Mouse (Mus musculus): ENCODE data around the gene Fam174a.

Fam174a gene

DNA sequence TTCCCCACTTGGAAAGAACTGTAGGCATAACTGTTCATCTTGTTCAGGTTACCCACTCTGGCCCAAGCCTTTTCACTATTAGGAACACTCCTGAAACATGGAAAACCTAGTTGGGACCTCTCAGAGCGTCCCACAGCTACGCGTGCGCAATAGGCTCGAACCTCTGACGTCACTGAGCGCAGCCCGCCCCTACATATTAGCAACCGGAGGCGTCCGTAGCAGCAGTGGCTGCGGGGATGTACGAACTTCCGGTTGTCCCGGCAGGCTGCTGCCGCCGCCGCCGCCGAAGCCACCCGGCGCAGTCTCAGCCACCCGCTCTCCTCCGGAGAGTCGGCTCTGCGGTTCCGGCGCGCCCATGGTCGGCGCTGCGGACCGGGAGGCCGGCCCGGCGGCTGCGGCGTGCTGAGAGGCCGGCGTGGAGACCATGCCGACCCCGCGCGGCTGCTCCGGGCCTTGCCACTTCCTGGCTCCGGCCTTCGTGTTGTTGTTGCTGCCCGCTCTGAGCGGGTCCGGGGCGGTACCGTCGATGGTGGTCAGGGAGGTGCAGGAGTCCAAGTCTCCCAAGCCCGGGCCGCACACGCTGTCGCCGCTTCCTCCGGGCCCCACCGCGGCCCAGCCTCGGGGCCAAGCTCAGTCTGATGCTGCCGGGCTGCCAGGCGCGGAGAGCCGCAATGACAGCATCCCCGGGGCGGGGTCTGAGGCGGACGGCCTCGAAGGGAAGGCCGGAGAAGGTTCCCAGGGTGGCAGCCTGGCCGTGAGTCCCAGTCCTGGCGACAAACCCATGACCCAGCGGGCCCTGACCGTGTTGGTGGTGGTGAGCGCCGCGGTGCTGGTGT lies at the start of gene Fam174a:
Gene Fam174a, plus strand, starts transcription at position 231 of the 836 bp plus-strand sequence.
- DNase-seq (ENCODE audit: low spot score in 2 of 2) = peak; percentile 89 to 95

DNA sequence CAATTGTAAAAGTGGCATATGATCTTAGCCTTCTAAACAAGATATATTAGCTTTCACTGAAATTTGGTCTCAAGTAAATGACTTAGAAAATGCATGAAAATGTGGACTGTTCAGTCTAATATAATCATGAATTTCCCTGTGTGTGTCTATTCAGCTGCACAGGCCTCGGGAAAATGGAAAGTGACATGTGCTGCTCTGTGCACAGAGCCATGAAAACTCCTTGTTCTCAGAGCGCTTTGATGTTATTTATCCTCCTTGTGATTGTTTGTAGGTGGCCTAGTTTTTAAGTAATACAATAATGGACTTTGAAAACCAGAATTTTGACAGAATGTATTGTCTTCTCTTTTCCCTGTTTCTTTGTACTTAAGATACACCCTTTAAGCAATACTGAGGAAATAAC lies 49.6 kb upstream of the Fam174a start:
- DNase-seq (ENCODE audit: low spot score in 2 of 2) = no peak

DNA sequence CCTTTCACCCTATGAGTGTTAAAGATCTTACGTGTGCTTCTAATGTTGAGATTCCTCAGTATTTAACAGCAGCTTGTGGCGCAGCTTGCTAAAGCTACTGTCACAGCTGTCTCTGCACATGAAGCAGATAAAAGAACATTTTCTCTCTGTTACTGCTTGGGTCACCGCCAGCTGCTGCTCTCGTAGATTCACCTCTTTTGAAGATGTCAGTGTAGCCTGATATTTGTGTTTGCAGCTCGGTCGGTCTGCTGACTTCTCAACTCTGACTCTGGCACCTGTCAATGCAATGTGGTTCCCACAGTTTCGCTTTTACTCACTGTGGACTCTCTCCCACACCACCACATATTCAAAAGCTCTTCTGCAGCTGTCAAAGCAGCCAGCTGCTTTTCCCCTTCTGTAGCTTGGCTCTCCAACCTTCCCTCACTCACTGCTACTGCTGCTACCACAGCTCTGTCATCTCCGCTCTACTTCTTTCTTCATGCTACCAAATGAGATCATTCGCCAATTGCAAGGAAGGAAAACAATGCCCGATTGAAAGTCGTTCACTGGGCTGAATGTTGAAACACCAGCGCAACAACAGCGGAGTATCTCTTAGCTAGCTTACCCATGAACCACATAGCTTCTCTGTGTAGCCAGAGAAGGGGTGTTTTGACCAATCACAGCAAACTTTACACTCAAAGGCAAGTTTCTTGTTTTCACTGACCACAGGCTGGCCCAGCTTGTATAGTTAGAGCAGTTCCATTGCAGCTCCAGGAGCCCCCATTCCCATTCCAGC lies 45.3 kb upstream of the Fam174a start:
- no peak for DNase-seq (ENCODE audit: low spot score in 2 of 2)

DNA sequence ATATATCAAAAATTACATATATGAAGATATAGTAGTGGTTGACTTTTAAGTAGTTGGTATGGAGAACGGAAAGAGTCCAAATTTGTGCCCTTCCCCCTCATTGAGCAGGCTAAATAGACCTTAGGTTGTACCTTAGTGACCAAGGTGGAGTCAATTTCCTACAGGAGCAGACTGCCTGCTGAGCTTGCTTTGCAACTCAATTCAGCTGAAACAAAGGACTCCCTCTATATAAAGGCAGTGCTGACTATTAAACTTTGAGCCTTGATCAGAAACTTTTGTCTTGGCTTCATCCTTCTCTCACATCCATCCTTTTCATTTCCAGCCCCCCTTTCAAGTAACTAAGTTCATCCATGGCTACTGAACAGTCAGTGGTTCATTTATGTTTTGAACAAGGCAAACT lies 40.1 kb upstream of the Fam174a start:
- DNase-seq (ENCODE audit: low spot score in 2 of 2) = no peak

DNA sequence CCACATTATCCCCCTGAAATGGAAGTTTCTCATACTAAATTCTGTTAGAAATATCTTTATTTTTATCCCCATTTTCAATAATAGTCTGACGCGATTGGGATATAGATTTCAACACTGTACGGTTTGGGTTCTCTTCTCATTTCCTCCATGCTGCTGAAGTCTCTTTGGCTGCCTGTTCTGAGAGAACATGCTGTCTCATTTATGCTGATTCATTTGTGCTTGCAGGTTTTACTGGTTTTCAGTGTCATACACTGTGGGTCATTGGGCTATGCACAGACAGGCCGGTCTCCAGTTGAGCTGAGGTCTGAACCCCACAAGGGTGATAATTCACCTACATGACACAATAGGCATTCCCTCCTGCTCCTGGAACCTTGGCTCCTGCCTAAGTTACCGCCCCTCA lies 5.1 kb upstream of the Fam174a start:
- peak; percentile 2 to 20 for DNase-seq (ENCODE audit: low spot score in 2 of 2)

DNA sequence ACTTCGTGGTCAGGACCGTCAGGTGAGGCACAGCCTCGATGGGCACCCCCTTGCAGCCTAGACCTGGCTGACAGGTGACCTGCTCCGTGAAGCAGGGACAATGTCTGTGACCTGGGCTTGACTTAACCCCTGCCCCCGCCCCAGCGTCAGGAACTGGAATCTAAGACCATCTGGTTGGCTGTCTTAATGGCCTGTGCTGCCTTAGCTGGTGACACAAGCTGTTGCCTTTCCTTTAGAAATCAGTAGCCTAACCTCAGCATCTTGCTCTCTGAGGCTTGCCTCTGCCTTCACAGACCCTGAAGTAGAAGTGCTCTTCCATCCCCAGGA lies 769 bp downstream of the Fam174a start:
- DNase-seq (ENCODE audit: low spot score in 2 of 2) = peak in 1 of 2 experiments; percentile 25

DNA sequence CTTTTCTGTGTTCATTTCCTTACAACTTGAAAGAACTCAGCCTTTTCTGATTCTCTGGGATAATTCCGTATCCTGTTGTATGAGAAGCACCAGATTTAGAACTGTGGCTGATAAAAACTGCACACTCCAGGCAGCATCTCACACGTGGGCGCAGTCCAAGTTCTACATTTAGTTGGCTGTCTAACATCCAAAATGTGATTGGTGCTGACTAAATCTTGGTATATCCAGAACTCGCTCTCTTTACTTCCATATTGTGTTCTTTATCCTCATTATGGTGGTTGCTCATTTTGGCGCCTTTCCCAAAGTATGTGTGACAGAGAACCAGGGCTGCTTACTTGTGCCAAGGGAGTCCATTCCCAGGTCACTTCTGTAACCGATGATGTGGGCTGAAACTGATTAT lies 2.6 kb downstream of the Fam174a start:
- no peak for DNase-seq (ENCODE audit: low spot score in 2 of 2)

DNA sequence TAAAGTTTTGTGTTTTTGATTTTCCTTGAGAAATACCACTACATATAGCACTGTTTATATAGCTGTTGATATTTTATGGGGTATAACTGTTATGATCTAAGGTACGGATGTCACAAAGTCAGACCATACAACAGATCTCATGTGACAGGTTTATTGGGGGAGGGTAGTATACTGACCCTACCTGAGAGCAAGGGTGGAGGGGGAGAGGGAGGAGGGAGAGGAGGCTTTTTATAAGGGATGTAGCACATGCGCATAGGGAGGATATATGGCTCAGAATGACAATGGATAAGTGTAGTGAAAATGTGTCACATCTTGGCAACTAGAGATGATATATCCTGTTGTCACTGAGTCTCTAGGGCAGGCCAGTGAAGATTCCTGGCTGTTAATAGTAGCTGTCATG lies 8.8 kb downstream of the Fam174a start:
- DNase-seq (ENCODE audit: low spot score in 2 of 2) = no peak

DNA sequence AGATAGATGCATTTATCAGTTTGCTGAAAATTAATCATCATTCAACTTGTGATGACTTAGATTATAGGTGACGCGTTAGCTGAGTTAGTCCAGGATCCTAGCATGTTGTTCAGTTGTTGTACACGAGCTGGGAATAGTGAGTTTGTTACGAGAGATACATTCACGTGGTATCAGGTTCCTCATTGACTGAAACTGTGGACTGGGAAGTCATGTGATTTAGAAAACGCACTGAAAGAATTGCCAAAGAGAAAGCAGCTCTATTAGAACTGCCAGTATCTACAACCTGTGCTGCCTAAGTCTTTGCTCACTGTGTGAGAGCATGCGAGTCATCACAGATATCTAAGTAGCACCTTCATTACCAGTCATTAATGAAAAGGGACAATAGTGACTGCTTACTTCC lies 9.6 kb downstream of the Fam174a start:
- DNase-seq (ENCODE audit: low spot score in 2 of 2) = no peak

DNA sequence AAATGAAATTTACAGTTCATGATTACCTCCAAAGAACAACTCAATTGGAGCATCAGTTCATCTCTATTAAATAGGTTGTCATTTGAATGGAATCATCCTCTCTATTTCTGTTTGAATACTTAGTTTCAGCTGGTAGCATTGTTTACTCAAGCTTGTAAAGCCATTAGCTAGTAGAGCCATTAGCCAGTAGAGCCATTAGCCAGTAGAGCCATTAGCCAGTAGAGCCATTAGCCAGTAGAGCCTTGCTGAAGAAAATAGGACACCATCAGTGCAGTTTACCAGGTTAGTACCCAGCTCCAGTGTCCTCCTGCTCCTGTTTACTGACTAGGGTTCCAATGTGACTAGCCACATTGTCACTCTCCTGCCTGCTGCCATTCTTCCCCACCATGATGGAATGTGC lies 13.4 kb downstream of the Fam174a start:
- DNase-seq (ENCODE audit: low spot score in 2 of 2) = no peak

DNA sequence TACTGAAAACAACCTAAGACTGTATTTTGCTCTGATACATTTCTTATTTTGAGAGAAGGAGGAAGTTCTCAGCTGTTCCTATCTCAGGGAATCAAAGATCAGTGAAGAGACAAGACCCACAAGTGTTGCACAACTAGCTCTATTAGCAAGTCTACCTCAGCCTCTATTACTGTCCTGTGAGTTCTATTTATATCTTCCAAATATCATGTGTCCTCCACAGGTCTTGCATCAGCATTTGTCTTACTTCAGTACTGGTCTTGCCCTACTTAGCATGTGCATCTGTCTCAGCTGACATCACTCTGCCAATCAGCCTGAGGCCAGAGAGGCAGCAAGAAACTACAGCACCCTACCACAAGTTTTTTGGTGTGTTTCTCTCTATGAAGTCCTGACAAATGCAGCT lies 26.2 kb downstream of the Fam174a start:
- DNase-seq (ENCODE audit: low spot score in 2 of 2) = no peak

DNA sequence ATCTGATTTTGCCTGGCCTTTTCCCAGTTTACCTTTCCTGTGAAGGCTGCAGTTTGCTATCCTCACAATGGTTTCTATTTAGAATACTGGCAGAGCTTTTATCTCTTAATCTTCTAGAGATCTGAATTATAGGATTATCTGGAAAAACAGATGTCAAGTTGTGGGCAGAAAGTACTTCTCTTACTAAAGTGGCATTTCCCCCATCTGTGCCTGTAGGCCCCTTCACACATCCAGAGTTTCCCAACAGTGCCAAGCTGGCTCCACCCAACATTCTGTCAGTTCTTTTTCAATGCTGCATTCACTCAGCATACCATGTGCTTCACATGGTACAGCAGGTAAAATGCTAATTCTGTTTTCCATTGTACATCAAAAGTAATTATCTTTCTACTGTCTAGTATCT lies 28.8 kb downstream of the Fam174a start:
- DNase-seq (ENCODE audit: low spot score in 2 of 2) = no peak

DNA sequence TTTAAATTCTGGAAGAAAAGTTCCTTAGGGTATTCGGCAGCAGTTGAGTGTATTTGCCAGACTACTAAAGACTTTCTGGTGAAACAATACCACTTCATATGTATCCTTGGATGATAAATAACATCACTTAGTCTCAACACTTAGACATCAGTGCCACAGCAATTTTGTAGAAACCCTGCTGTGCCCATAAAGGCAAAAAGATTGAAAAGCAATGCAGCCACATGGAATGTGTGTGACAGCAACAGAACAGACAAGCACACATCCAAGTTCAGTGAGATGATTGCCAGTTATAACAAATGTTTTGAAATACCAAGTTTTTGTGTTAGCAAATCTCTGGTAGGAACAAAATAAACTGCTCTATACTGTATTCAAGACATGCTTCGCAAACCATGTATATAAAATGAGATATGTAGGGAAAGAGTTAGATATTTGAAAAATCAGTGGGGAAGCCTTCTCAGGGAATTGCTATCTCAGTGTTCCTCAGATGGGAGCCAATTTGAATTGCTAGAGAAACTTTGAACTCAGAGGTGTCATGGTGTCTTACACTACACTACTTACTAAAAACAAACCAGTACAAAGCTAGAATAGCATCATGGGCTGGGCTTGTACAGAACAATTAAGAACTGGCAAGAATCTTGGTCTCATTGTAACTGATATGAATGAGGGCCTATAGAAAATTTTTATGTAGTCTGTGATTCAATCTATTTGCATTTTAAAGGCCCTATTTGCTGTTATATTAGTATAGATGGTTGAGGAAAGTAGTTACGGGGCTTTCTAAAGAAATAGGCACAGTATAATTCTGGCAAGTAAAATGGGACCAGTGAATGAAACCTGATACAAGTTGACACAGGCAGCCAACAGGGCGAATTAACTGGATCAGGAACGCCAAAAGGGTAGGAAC lies 30.4 kb downstream of the Fam174a start:
- no peak for DNase-seq (ENCODE audit: low spot score in 2 of 2)

DNA sequence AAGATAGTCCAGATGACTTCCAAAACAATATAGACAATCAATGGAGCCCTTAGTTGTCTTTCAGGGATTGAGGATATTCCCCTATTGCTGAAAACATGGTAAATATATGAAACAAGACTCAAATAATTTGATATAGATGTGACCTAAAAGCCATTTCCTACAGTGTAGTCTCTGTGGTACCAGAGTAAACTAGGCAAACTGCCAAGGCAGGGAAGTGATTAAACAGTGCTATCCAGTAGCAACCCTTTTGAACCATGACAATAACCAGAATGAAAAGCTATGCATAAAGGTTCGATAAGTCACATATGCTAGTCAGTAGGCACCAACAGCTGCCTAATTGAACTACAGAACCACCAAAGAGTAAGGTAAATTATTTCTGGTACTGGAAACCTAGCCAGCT lies 40.7 kb downstream of the Fam174a start:
- DNase-seq (ENCODE audit: low spot score in 2 of 2) = no peak

DNA sequence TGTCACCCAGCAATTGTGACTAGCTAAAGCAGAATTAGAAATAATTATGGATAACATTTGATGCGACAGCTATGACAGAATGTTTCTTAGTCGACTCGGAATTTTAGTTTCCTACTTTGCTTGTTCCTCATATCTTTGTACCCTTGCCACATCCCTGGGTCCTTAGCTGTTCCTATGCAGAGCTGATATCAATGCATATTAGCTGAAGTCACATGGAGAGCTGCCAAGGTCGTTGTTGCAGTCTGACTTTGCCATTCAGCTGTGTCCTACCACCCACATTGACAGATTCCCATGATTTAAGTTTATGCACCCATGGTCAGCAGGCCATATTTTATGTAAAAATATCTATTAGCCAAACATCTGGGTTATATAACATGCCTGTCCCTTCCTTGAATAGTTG lies 43.5 kb downstream of the Fam174a start:
- no peak for DNase-seq (ENCODE audit: low spot score in 2 of 2)

DNA sequence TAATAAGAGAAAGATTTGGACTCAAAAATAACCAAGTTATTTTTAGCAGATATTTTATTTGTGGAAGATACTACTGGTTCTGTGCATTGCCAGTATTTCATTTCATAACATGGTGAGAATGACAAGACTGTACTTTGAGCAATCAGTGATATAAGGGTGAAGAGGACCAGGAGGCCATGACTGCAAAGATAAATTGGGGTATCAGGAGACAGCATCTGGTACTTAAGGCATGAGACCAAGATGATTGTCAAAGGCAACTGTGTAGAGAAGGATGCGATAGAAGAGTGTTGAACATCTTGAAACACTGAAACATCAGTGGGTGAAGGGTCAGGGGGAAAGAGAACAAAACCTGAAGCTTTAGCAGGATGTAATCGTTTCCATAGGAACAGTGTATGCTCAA lies 50.3 kb downstream of the Fam174a start:
- DNase-seq (ENCODE audit: low spot score in 2 of 2) = no peak

DNA sequence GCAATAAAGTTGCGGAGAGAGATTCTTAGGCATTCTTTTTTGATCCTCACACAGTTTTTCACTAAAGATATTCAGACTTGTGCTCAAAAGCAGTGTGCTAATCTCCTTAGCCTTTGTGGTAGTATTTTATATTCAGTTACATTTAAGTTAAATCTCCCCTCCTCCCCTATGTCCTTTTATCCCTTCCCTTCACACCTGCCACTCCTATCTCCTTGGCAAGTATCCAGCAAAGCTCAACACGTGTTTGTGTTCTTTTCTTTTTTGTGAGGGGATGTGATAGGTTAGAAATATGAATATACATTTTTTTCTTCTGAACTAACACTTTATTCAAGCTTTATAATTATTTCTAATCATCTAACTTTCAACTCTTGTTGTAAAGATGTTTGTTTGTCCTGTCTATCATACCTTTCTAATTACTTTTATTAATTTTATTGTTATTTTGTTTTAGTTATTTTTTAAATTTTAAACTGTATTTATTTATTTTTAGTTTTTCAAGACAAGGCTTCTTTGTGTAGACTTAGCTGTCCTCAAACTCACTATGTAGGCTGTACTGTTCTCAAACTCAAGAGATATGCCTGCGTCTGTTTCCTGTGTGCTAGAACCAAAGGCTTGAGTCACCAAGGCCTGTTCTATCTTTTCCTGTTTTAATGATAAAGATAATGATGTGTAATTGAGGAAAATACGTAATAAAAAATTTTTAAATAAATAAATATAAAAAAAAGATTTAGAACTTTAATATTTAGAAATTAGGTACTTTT lies 53.4 kb downstream of the Fam174a start:
- no peak for DNase-seq (ENCODE audit: low spot score in 2 of 2)

DNA sequence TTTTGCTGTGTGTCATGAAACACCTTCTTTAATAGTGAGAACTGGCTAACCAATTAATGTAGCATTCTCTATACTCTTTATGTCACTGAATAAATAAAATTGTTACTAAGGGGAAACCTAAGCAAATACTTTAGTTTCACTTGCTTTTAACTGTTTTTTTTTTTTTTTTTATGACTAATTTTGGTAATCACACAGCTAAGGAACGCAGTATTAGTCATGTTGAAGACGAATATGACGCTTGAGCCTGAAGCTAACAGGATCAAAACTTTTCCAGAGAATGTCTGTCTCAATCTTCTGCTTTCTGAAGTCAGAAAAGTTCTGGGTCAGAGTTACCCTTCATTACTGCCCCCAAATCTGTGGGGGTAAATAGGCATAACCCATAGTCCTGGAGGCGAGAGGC lies 54.3 kb downstream of the Fam174a start:
- no peak for DNase-seq (ENCODE audit: low spot score in 2 of 2)

DNA sequence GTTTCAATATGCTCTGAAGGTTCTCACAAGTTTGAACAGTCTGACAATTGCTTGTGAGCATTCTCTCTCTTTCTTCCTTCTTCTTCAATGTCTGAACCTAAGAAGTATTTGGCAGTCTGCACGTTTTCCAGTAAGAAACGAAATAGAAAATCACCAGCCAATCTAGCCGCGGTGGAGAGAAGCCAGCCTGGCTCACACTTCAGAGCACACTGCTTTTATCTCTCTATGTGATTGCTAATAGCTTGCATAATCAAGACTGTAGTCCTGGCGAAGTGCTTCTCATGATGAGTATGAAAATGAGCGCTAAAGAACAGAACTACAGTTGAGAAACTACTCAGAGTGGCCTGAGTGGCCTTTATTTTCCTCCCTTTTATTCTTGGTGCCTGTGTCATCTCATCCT lies 62.0 kb downstream of the Fam174a start:
- DNase-seq (ENCODE audit: low spot score in 2 of 2) = no peak

DNA sequence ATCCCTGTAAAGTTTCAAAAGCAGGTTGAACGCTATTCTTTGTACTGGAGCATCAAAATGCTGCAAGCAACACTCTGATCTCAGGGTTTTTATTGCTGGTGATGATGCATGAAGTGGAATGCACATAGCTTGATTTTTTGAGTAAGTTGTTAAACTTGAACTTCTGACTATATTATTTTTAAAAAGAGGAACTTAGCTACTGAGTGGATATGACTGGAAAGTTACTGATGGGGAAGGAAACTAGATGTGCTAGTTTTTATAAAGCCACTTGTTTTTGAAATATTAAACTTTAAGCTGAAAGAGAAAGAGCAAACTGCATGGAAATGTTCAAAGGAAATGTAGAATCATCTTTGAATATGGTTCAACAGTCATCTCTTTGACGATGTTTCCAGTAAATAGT lies 67.6 kb downstream of the Fam174a start:
- no peak for DNase-seq (ENCODE audit: low spot score in 2 of 2)
